Mouse (Mus musculus): Measurements from ENCODE around the gene Vps26a.

DNA sequence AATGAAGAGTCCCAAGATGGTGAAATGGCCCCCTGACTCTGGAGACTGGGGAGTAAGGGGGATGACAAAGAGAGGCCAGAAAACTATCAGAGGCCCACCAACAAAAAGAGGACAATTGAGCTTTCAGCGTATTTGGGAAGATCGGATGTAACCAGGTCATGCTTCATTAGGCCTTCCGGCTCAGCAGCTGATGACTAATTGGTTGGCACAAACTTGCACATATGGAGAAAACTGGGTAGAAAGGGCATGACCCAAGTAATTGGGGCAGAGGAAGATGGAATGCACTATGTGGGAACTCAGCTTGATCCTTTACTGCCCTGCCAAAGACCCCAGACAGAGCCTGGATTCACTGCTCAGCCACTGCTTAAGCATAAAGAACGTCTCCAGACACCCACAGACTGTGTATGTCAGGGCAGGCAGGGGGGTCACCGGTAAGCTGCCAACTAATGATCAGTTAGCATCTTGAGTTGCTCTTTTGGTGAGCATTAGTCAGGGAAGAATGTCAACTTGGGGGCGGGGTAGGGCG is 67.7 kb downstream of the Vps26a start:
- TF ChIP-seq POLR2A (IDR thresholded peaks at IDR 0.05; ENCODE audit: insufficient read length, low read depth) (no peak), E2F4 (IDR thresholded peaks at IDR 0.05; ENCODE audit: insufficient read depth) (no peak), MAX (IDR thresholded peaks at IDR 0.05; ENCODE audit: low read depth) (no peak), SRF (IDR thresholded peaks at IDR 0.05; ENCODE audit: control insufficient read depth, insufficient read length, low read depth) (no peak), MYOD1 (IDR thresholded peaks at IDR 0.05; ENCODE audit: control insufficient read depth in 1 of 3, insufficient read length in 2 of 3, low read depth in 2 of 3) (no peak), MYOG (IDR thresholded peaks at IDR 0.05; ENCODE audit: control insufficient read depth in 1 of 3, insufficient read depth in 1 of 3, insufficient read length in 2 of 3, low read depth in 2 of 3) (no peak), USF1 (IDR thresholded peaks at IDR 0.05; ENCODE audit: low read depth) (no peak), POLR2AphosphoS2 (IDR thresholded peaks at IDR 0.05; ENCODE audit: insufficient read length, low read depth) (no peak), TCF12 (IDR thresholded peaks at IDR 0.05; ENCODE audit: insufficient read depth, poor library complexity, severe bottlenecking) (no peak), CEBPB (IDR thresholded peaks at IDR 0.05; ENCODE audit: insufficient read depth, poor library complexity, severe bottlenecking) (no peak), TCF3 (IDR thresholded peaks at IDR 0.05; ENCODE audit: insufficient read length, low read depth) (no peak), REST (IDR thresholded peaks at IDR 0.05; ENCODE audit: insufficient read depth, insufficient read length) (no peak)
